Mouse (Mus musculus): ENCODE measurements around the gene Plpp3. TPM values are rescaled to one million over a fixed set of nuclear protein-coding genes. Genes with fewer than 3 reads are reported as not detected.

The Plpp3 gene
- polyA plus RNA-seq, 1 experiment from 2014 or later = 95.1 TPM

GRCm38 (mm10) chr4:105230127-105230526 is 73.0 kb downstream of the Plpp3 start:
- Histone ChIP-seq H3K36me3 (no peaks in the 10 kb centered on the region), H3K27me3 (no peaks in the 10 kb centered on the region), H3K27ac (replicated peaks) (no peak overlapping the region), H3K4me1 (replicated peaks) (no peaks in the 10 kb centered on the region), H3K9ac (no peak overlapping the region), H3K4me3 (no peak overlapping the region), H3K4me2 (no peak overlapping the region), H3K9me3 (no peaks in the 10 kb centered on the region)
- no peak for ATAC-seq (ENCODE audit: low FRiP score, low read depth)
- WGBS = 89% methylated on average over 8 of the region's 8 CpGs

GRCm38 (mm10) chr4:105240233-105240632 is 83.1 kb downstream of the Plpp3 start:
- H3K4me1 ChIP-seq (replicated peaks) = peaks cover 6% of the 10 kb centered on the region
- no peak for ATAC-seq (ENCODE audit: low FRiP score, low read depth)
- H3K4me3 ChIP-seq = no peak overlapping the region
- H3K36me3 ChIP-seq = no peaks in the 10 kb centered on the region
- H3K27ac ChIP-seq (replicated peaks) = no peak overlapping the region
- 43% methylated on average over 7 of the region's 7 CpGs for WGBS
- no peaks in the 10 kb centered on the region for H3K9me3 ChIP-seq
- no peak overlapping the region for H3K4me2 ChIP-seq
- no peak overlapping the region for H3K9ac ChIP-seq
- no peaks in the 10 kb centered on the region for H3K27me3 ChIP-seq

GRCm38 (mm10) chr4:105244931-105245330 is 87.8 kb downstream of the Plpp3 start:
- Histone ChIP-seq H3K9me3 (no peaks in the 10 kb centered on the region), H3K4me1 (replicated peaks) (peaks cover 16% of the 10 kb centered on the region), H3K36me3 (no peaks in the 10 kb centered on the region), H3K27ac (replicated peaks) (peak overlapping the region; percentile 65), H3K4me2 (peak overlapping the region; percentile 55), H3K27me3 (no peaks in the 10 kb centered on the region), H3K9ac (no peak overlapping the region), H3K4me3 (no peak overlapping the region)
- ATAC-seq (ENCODE audit: low FRiP score, low read depth) = no peak
- WGBS = 72% methylated on average over 10 of the region's 10 CpGs

GRCm38 (mm10) chr4:105245479-105245944 is 88.4 kb downstream of the Plpp3 start:
- Histone ChIP-seq H3K9ac (peak overlapping the region; percentile 35), H3K27ac (replicated peaks) (peak overlapping the region; percentile 65), H3K4me2 (peak overlapping the region; percentile 55), H3K36me3 (no peaks in the 10 kb centered on the region), H3K27me3 (no peaks in the 10 kb centered on the region), H3K9me3 (no peaks in the 10 kb centered on the region), H3K4me3 (peak overlapping the region; percentile 21), H3K4me1 (replicated peaks) (peaks cover 16% of the 10 kb centered on the region)
- ATAC-seq (ENCODE audit: low FRiP score, low read depth) = peak; percentile 91
- WGBS = 2% methylated on average over 18 of the region's 18 CpGs

- no peaks in the 10 kb centered on the region for H3K36me3 ChIP-seq
- 83% methylated on average over 7 of the region's 7 CpGs for WGBS
- no peak overlapping the region for H3K4me2 ChIP-seq
- H3K9ac ChIP-seq = no peak overlapping the region
- H3K9me3 ChIP-seq = no peaks in the 10 kb centered on the region
- no peak for ATAC-seq (ENCODE audit: low FRiP score, low read depth)
- no peak overlapping the region for H3K4me3 ChIP-seq
- H3K4me1 ChIP-seq (replicated peaks) = peaks cover 16% of the 10 kb centered on the region
- no peak overlapping the region for H3K27ac ChIP-seq (replicated peaks)
- no peaks in the 10 kb centered on the region for H3K27me3 ChIP-seq
These were observed 89.2 kb downstream of the Plpp3 start for GRCm38 (mm10) chr4:105246331-105246730.

- WGBS = 82% methylated on average over 1 of the region's 1 CpGs
- Histone ChIP-seq H3K9me3 (no peaks in the 10 kb centered on the region), H3K4me2 (no peak overlapping the region), H3K9ac (no peak overlapping the region), H3K36me3 (no peaks in the 10 kb centered on the region), H3K27ac (replicated peaks) (no peak overlapping the region), H3K4me3 (no peak overlapping the region), H3K4me1 (replicated peaks) (peaks cover 16% of the 10 kb centered on the region), H3K27me3 (no peaks in the 10 kb centered on the region)
- ATAC-seq (ENCODE audit: low FRiP score, low read depth) = no peak
These were observed 91.0 kb downstream of the Plpp3 start for GRCm38 (mm10) chr4:105248161-105248560.

- ATAC-seq (ENCODE audit: low FRiP score, low read depth) = no peak
- Histone ChIP-seq H3K9me3 (no peaks in the 10 kb centered on the region), H3K4me2 (no peak overlapping the region), H3K27ac (replicated peaks) (no peak overlapping the region), H3K27me3 (no peaks in the 10 kb centered on the region), H3K36me3 (no peaks in the 10 kb centered on the region), H3K4me3 (no peak overlapping the region), H3K9ac (no peak overlapping the region), H3K4me1 (replicated peaks) (peaks cover 16% of the 10 kb centered on the region)
- 76% methylated on average over 4 of the region's 4 CpGs for WGBS
These were observed 92.1 kb downstream of the Plpp3 start for GRCm38 (mm10) chr4:105249283-105249682.

- Histone ChIP-seq H3K27ac (replicated peaks) (no peak overlapping the region), H3K27me3 (no peaks in the 10 kb centered on the region), H3K4me1 (replicated peaks) (peaks cover 3% of the 10 kb centered on the region), H3K4me3 (no peak overlapping the region), H3K4me2 (no peak overlapping the region), H3K9me3 (no peaks in the 10 kb centered on the region), H3K9ac (no peak overlapping the region), H3K36me3 (no peaks in the 10 kb centered on the region)
- no peak for ATAC-seq (ENCODE audit: low FRiP score, low read depth)
- 81% methylated on average over 3 of the region's 3 CpGs for WGBS
These were observed 93.8 kb downstream of the Plpp3 start for GRCm38 (mm10) chr4:105250946-105251345.

- WGBS = 71% methylated on average over 3 of the region's 3 CpGs
These were observed 94.9 kb downstream of the Plpp3 start for GRCm38 (mm10) chr4:105252044-105252443.

GRCm38 (mm10) chr4:105252571-105253200 is 95.5 kb downstream of the Plpp3 start:
- ATAC-seq (ENCODE audit: low FRiP score, low read depth) = no peak
- H3K36me3 ChIP-seq = no peaks in the 10 kb centered on the region
- H3K4me3 ChIP-seq = no peak overlapping the region
- no peak overlapping the region for H3K27ac ChIP-seq (replicated peaks)
- H3K9ac ChIP-seq = no peak overlapping the region
- no peak overlapping the region for H3K4me2 ChIP-seq
- H3K27me3 ChIP-seq = no peaks in the 10 kb centered on the region
- 84% methylated on average over 5 of the region's 5 CpGs for WGBS
- no peaks in the 10 kb centered on the region for H3K9me3 ChIP-seq
- no peaks in the 10 kb centered on the region for H3K4me1 ChIP-seq (replicated peaks)

More at GRCm38 (mm10) chr4:105252044-105252443, 94.9 kb downstream of the Plpp3 start:
- Histone ChIP-seq H3K4me3 (no peak overlapping the region), H3K27me3 (no peaks in the 10 kb centered on the region), H3K36me3 (no peaks in the 10 kb centered on the region), H3K9me3 (no peaks in the 10 kb centered on the region), H3K9ac (no peak overlapping the region), H3K4me1 (replicated peaks) (no peaks in the 10 kb centered on the region), H3K27ac (replicated peaks) (no peak overlapping the region), H3K4me2 (no peak overlapping the region)
- ATAC-seq (ENCODE audit: low FRiP score, low read depth) = no peak

GRCm38 (mm10) chr4:105253453-105254341 is 96.5 kb downstream of the Plpp3 start:
- Histone ChIP-seq H3K9me3 (no peaks in the 10 kb centered on the region), H3K36me3 (no peaks in the 10 kb centered on the region), H3K4me3 (no peak overlapping the region), H3K4me1 (replicated peaks) (no peaks in the 10 kb centered on the region), H3K27me3 (no peaks in the 10 kb centered on the region), H3K9ac (no peak overlapping the region), H3K4me2 (no peak overlapping the region), H3K27ac (replicated peaks) (no peak overlapping the region)
- no peak for ATAC-seq (ENCODE audit: low FRiP score, low read depth)
- WGBS = 78% methylated on average over 6 of the region's 6 CpGs

GRCm38 (mm10) chr4:105254365-105254764 is 97.2 kb downstream of the Plpp3 start:
- 91% methylated on average over 4 of the region's 4 CpGs for WGBS
- no peak for ATAC-seq (ENCODE audit: low FRiP score, low read depth)
- Histone ChIP-seq H3K27ac (replicated peaks) (no peak overlapping the region), H3K27me3 (no peaks in the 10 kb centered on the region), H3K36me3 (no peaks in the 10 kb centered on the region), H3K9ac (no peak overlapping the region), H3K9me3 (no peaks in the 10 kb centered on the region), H3K4me3 (no peak overlapping the region), H3K4me2 (no peak overlapping the region), H3K4me1 (replicated peaks) (no peaks in the 10 kb centered on the region)
